In genomic region chr10:61825536-61825935, GRCm38 (mm10) we compare ENCODE assay signal across 32 mouse cellular contexts. TPM values are rescaled to one million over a fixed set of nuclear protein-coding genes. Genes with fewer than 3 reads are reported as not detected.
DNase-seq lines count a peak whose midpoint lies in the region; ATAC-seq and TF ChIP-seq lines count a peak whose summit lies in the region.
"Had no signal": no experiment of that assay in that cellular context is flagged by ENCODE, and none has a peak within 500 bp of the region (broad histone marks: within the 10 kb centered on the region; RNA-seq: fewer than 3 reads in every experiment).

No protein-coding gene starts in this region.

- peak overlapping the region; percentile 51; the same call in 1 of the 2 replicates for H3K4me2 ChIP-seq in CH12.LX (ENCODE audit: insufficient read depth, low read depth, poor library complexity, severe bottlenecking)
- H3K4me2 ChIP-seq in embryonic facial prominence, embryonic 14.5 days (ENCODE audit: low read depth, low read length) = no peak overlapping the region
- no peak overlapping the region for H3K4me2 ChIP-seq in limb, embryonic 12.5 days
- H3K4me2 ChIP-seq: heart, embryonic 15.5 days; intestine, embryonic 15.5 days; lung, embryonic 14.5 days; neural tube, embryonic 12.5 days had no signal

- TF ChIP-seq EP300 in CH12.LX (IDR thresholded peaks at IDR 0.05; ENCODE audit: low read length) = peak; percentile 66; the same call in 1 of the 2 replicates

- H3K9me3 ChIP-seq in CH12.LX (replicated peaks; ENCODE audit: low read length) = no peaks in the 10 kb centered on the region
- no peaks in the 10 kb centered on the region for H3K9me3 ChIP-seq in embryonic facial prominence, embryonic 14.5 days (ENCODE audit: control insufficient read depth, low read length)
- H3K9me3 ChIP-seq in limb, embryonic 12.5 days = no peaks in the 10 kb centered on the region
- H3K9me3 ChIP-seq: heart, embryonic 10.5 days; heart, embryonic 15.5 days; intestine, embryonic 15.5 days; neural tube, embryonic 12.5 days had no signal

- no peak for TF ChIP-seq POLR2A in CH12.LX (IDR thresholded peaks at IDR 0.05; ENCODE audit: low read depth, low read length)
- no peak for TF ChIP-seq POLR2A in thymus, adult 2 months (IDR thresholded peaks at IDR 0.05; ENCODE audit: control insufficient read depth, extremely low read depth, insufficient read depth, low read length, poor library complexity)

- 20% methylated on average over 5 of the region's 5 CpGs for WGBS in embryonic facial prominence, embryonic 14.5 days
- WGBS in limb, embryonic 12.5 days = 11% methylated on average over 5 of the region's 5 CpGs
- WGBS in thymus, adult 2 months = 50% methylated on average over 5 of the region's 5 CpGs

- H3K4me3 ChIP-seq in CH12.LX (replicated peaks in 1 of 3; ENCODE audit: low read depth in 2 of 3, low read length in 2 of 3, poor library complexity in 1 of 3) = no peak overlapping the region
- H3K4me3 ChIP-seq in embryonic facial prominence, embryonic 14.5 days (ENCODE audit: low read depth, low read length) = no peak overlapping the region
- H3K4me3 ChIP-seq in limb, embryonic 12.5 days (replicated peaks) = no peak overlapping the region
- no peak overlapping the region for H3K4me3 ChIP-seq in thymus, adult 2 months (ENCODE audit: control insufficient read depth, insufficient read depth, low read length)
- H3K4me3 ChIP-seq: erythroblast, embryonic 14.5 days; heart, embryonic 10.5 days; heart, embryonic 15.5 days; intestine, embryonic 15.5 days; layer of hippocampus, adult 2 months; left cerebral cortex, adult 2 months; myocyte; neural tube, embryonic 12.5 days had no signal

- TF ChIP-seq RAD21 in CH12.LX (IDR thresholded peaks at IDR 0.05; ENCODE audit: low read depth, low read length) = no peak

- DNase-seq in embryo, embryonic 11 days = peak; percentile 62
- no peak for DNase-seq in embryo, embryonic 10 days (ENCODE audit: low spot score)
- peak; percentile 44 for DNase-seq in CH12.LX (ENCODE audit: extremely low read depth)
- DNase-seq in embryonic facial prominence, embryonic 14.5 days (ENCODE audit: low spot score) = peak; percentile 84
- no peak for DNase-seq in thymus, adult 2 months
- no peak for DNase-seq in urinary bladder, adult 18-20 months (ENCODE audit: low spot score in 2 of 2)
- DNase-seq: adrenal gland, postnatal 25 days; cerebellum, adult 18-20 months; cerebellum, postnatal 10 days; forebrain, postnatal 0 days; gastrocnemius, postnatal 10 days; kidney, adult 9 months; kidney, postnatal 25 days; liver; lung, embryonic 14.5 days; lung, postnatal 14 days; right cerebral cortex, adult 18-20 months; thymus, adult 18-20 months; thymus, postnatal 36 days had no signal

- in situ Hi-C loops in CH12.LX (cut with MboI; ENCODE audit: low pct_ligation_motif_present, low pct_unique_long_range_greater_than_20kb, low sequenced_read_pairs) = loop anchor here (25.0 kb wide), 1 partner anchor 562 kb away; the partner anchor contains the start of gene Hk1

- H3K79me2 ChIP-seq in CH12.LX (replicated peaks; ENCODE audit: control insufficient read depth, extremely low read depth, insufficient read depth, poor library complexity, severe bottlenecking) = no peaks in the 10 kb centered on the region

- H3K27ac ChIP-seq in CH12.LX (ENCODE audit: insufficient read depth, low read depth) = no peak overlapping the region
- peak overlapping the region; percentile 71; the same call in 1 of the 2 replicates for H3K27ac ChIP-seq in embryonic facial prominence, embryonic 14.5 days (replicated peaks; ENCODE audit: low read depth, low read length)
- H3K27ac ChIP-seq in limb, embryonic 12.5 days = peak overlapping the region; percentile 47
- H3K27ac ChIP-seq in thymus, adult 2 months (ENCODE audit: control insufficient read depth, insufficient read depth, low read length) = no peak overlapping the region
- H3K27ac ChIP-seq: heart, embryonic 10.5 days; heart, embryonic 15.5 days; intestine, embryonic 15.5 days; layer of hippocampus, adult 2 months; left cerebral cortex, adult 2 months; liver, embryonic 14.5 days; neural tube, embryonic 12.5 days; stomach, postnatal 0 days had no signal

- H3K36me3 ChIP-seq in CH12.LX (replicated peaks in 1 of 2; ENCODE audit: control insufficient read depth in 1 of 2, insufficient read depth in 1 of 2, low read length in 1 of 2) = no peaks in the 10 kb centered on the region
- H3K36me3 ChIP-seq in embryonic facial prominence, embryonic 14.5 days (ENCODE audit: control insufficient read depth, insufficient read depth, low read length) = no peaks in the 10 kb centered on the region
- no peaks in the 10 kb centered on the region for H3K36me3 ChIP-seq in limb, embryonic 12.5 days
- H3K36me3 ChIP-seq in thymus, adult 2 months (ENCODE audit: control insufficient read depth, insufficient read depth, low read length) = no peaks in the 10 kb centered on the region
- H3K36me3 ChIP-seq: heart, embryonic 10.5 days; heart, embryonic 15.5 days; intestine, embryonic 15.5 days; neural tube, embryonic 12.5 days had no signal

- dilution Hi-C loops in CH12.LX (cut with MboI; ENCODE audit: extremely low pct_ligation_motif_present, extremely low pct_unique_long_range_greater_than_20kb, low sequenced_read_pairs) = no loop called here

- ATAC-seq in embryonic facial prominence, embryonic 14.5 days (ENCODE audit: low read depth) = peak; percentile 62; the same call in 1 of the 2 replicates
- no peak for ATAC-seq in limb, embryonic 12.5 days (ENCODE audit: insufficient number of reproducible peaks, insufficient read depth, low FRiP score, low TSS enrichment, low read depth)
- ATAC-seq: forebrain, postnatal 0 days; hindbrain, embryonic 16.5 days; intestine, embryonic 15.5 days; midbrain, embryonic 16.5 days had no signal

- peaks cover 15 to 62% of the 10 kb centered on the region in 2 experiments for H3K4me1 ChIP-seq in CH12.LX (ENCODE audit: control insufficient read depth in 1 of 2, insufficient read depth in 2 of 2)
- peaks cover 54% of the 10 kb centered on the region for H3K4me1 ChIP-seq in embryonic facial prominence, embryonic 14.5 days (ENCODE audit: control insufficient read depth, insufficient read depth, low read length)
- H3K4me1 ChIP-seq in limb, embryonic 12.5 days (replicated peaks) = peaks cover 59% of the 10 kb centered on the region
- no peaks in the 10 kb centered on the region for H3K4me1 ChIP-seq in thymus, adult 2 months (replicated peaks; ENCODE audit: control insufficient read depth, insufficient read depth, low read length)
- H3K4me1 ChIP-seq: heart, embryonic 15.5 days had no signal

- H3K27me3 ChIP-seq in CH12.LX (replicated peaks) = no peaks in the 10 kb centered on the region
- H3K27me3 ChIP-seq in embryonic facial prominence, embryonic 14.5 days (replicated peaks; ENCODE audit: control insufficient read depth, insufficient read depth, low read length) = no peaks in the 10 kb centered on the region
- no peaks in the 10 kb centered on the region for H3K27me3 ChIP-seq in limb, embryonic 12.5 days
- H3K27me3 ChIP-seq in thymus, adult 2 months (ENCODE audit: control insufficient read depth, insufficient read depth, low read length) = no peaks in the 10 kb centered on the region
- H3K27me3 ChIP-seq: heart, embryonic 15.5 days; intestine, embryonic 15.5 days; neural tube, embryonic 12.5 days had no signal

- no peak for TF ChIP-seq CTCF in CH12.LX (conservative IDR thresholded peaks at IDR 0.05 in 1 of 2, IDR thresholded peaks at IDR 0.05 in 1 of 2; ENCODE audit: low read depth in 2 of 2, low read length in 2 of 2)
- no peak for TF ChIP-seq CTCF in thymus, adult 2 months (IDR thresholded peaks at IDR 0.05; ENCODE audit: borderline replicate concordance, control insufficient read depth, extremely low read depth, insufficient read depth, low read length, poor library complexity)

- no peak overlapping the region for H3K9ac ChIP-seq in CH12.LX (ENCODE audit: insufficient read depth, low read depth)
- no peak overlapping the region for H3K9ac ChIP-seq in embryonic facial prominence, embryonic 14.5 days (ENCODE audit: low read depth, low read length)
- H3K9ac ChIP-seq in limb, embryonic 12.5 days (replicated peaks) = no peak overlapping the region
- H3K9ac ChIP-seq: forebrain, postnatal 0 days; heart, embryonic 15.5 days; intestine, embryonic 15.5 days; liver, embryonic 14.5 days; lung, embryonic 14.5 days; neural tube, embryonic 12.5 days had no signal

TF ChIP-seq in CH12.LX, 34 proteins besides CTCF, POLR2A, EP300 and RAD21 (continues in another document):
- TF ChIP-seq SMC3 (IDR thresholded peaks at IDR 0.05; ENCODE audit: low read depth, low read length) (no peak), ZNF384 (IDR thresholded peaks at IDR 0.05; ENCODE audit: low read depth, low read length) (no peak), ELF1 (IDR thresholded peaks at IDR 0.05; ENCODE audit: low read depth, low read length) (no peak), CHD1 (IDR thresholded peaks at IDR 0.05; ENCODE audit: low read depth, low read length) (no peak), KAT2A (IDR thresholded peaks at IDR 0.05; ENCODE audit: insufficient replicate concordance, low read length) (no peak), MAFK (IDR thresholded peaks at IDR 0.05; ENCODE audit: insufficient replicate concordance, low read length) (no peak), NRF1 (IDR thresholded peaks at IDR 0.05; ENCODE audit: low read depth, low read length) (no peak), JUN (IDR thresholded peaks at IDR 0.05; ENCODE audit: insufficient read depth, low read depth, low read length) (no peak), SIN3A (IDR thresholded peaks at IDR 0.05; ENCODE audit: low read length) (0 out of 2 replicates have a peak, but pooled peaks have one; percentile 35), TCF12 (IDR thresholded peaks at IDR 0.05; ENCODE audit: low read depth, low read length) (peak; percentile 82), MAX (IDR thresholded peaks at IDR 0.05; ENCODE audit: low read length) (no peak), USF1 (IDR thresholded peaks at IDR 0.05; ENCODE audit: low read depth, low read length) (no peak), UBTF (IDR thresholded peaks at IDR 0.05; ENCODE audit: low read depth, low read length) (no peak), USF2 (conservative IDR thresholded peaks at IDR 0.05; ENCODE audit: low read depth, low read length) (no peak), MXI1 (IDR thresholded peaks at IDR 0.05; ENCODE audit: low read depth, low read length) (no peak), MYC (IDR thresholded peaks at IDR 0.05; ENCODE audit: low read depth, low read length) (no peak), CHD2 (IDR thresholded peaks at IDR 0.05; ENCODE audit: low read length) (no peak), ZKSCAN1 (IDR thresholded peaks at IDR 0.05; ENCODE audit: borderline replicate concordance, low read depth, low read length) (no peak)

RNA-seq across cellular contexts. Expression of gene H2afy2, which starts 41.6 kb away (rescaled TPM):
- 0.08 TPM in 1 of 2 replicates, not detected in the other for total RNA-seq in CH12.LX (2012; rRNA removed)
- total RNA-seq in CH12.LX (2014; rRNA removed) = not detected in 2 replicates
- polyA plus RNA-seq in CH12.LX (2012; ENCODE audit: insufficient read length, low read depth) = 0.14 and 0.20 TPM in 2 replicates
- polyA plus RNA-seq in embryonic facial prominence, embryonic 14.5 days (2014; fragmentation: Nextera tagmentation; extraction: Ambion mirVana) = 87.2 and 110 TPM in 2 replicates
- 320 and 331 TPM in 2 replicates for polyA plus RNA-seq in limb, embryonic 12.5 days (2016; fragmentation: Nextera tagmentation; extraction: Ambion mirVana)
- polyA plus RNA-seq in thymus, adult 2 months (2012; rRNA removed) = 2.0 and 2.1 TPM in 2 replicates
- polyA plus RNA-seq: erythroblast, embryonic 14.5 days had no signal

Comparison
In these comparisons a context has a peak if more than half of its experiments do, and no peak if none do; other contexts are left out.
1. DNase-seq: peak in embryo, embryonic 11 days (single experiment), CH12.LX (single experiment) and embryonic facial prominence, embryonic 14.5 days (single experiment); none in embryo, embryonic 10 days (single experiment), thymus, adult 2 months (single experiment) and urinary bladder, adult 18-20 months (0 of 2).
2. H3K27ac ChIP-seq: peak in embryonic facial prominence, embryonic 14.5 days (single experiment) and limb, embryonic 12.5 days (single experiment); none in CH12.LX (single experiment) and thymus, adult 2 months (single experiment).
3. RNA of gene H2afy2, which starts 41.6 kb away (polyA plus RNA-seq): 320 to 331 TPM in limb, embryonic 12.5 days and 87.2 to 110 TPM in embryonic facial prominence, embryonic 14.5 days; 2.0 to 2.1 TPM in thymus, adult 2 months and 0.14 to 0.20 TPM in CH12.LX; every median in the first group is over 10 times any median in the second.